Mouse (Mus musculus): ENCODE data around the gene Nrxn2. TPM values are rescaled to one million over a fixed set of nuclear protein-coding genes. Genes with fewer than 3 reads are reported as not detected.

Gene Nrxn2
- polyA plus RNA-seq, 1 experiment from 2014 or later: 1.4 TPM

DNA sequence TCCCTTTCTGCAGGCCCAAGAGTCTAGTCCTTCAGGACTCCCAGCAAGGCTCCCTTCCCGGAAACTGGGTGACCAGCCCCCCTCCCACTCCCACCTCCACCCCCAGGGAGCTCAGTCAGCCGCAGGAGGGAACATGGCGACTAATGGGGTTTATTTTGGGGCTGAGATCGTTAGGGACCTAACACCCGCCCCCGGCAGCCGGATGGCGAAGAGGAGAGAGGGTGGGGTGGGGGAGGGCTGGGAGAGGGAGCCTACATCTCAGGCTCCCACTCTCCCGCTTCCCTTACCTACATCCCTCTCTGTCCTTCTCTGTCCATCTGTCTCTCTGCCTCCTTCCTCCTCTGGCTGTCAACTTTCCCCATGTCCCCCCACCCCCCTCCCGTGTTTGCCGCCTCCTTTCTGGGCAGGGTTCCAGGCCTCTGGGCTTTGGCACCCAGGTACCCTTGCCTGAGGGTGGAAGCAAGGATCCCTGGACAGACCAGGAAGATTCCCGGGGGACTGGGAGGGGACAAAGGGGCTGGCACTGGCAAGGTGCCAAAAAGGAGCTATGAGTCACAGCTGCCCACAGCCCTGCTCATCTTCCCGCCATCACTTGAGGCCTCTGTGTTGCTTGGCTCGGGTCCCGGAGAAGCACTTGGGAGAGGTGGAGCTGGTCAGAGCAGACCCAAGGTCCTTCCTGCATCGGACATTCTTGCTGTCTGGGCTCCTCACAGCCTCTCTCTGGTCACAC lies 85.6 kb downstream of the Nrxn2 start:
- Histone ChIP-seq H3K9me3 (ENCODE audit: control insufficient read depth) (no peaks in the 10 kb centered on the region), H3K27me3 (replicated peaks; ENCODE audit: control insufficient read depth, insufficient read depth, low read length) (peaks cover 69% of the 10 kb centered on the region), H3K27ac (ENCODE audit: low read depth, low read length) (no peak overlapping the region), H3K4me3 (ENCODE audit: low read depth, low read length) (no peak overlapping the region), H3K9ac (ENCODE audit: low read depth, low read length) (no peak overlapping the region), H3K36me3 (ENCODE audit: control insufficient read depth, insufficient read depth) (no peaks in the 10 kb centered on the region), H3K4me1 (replicated peaks; ENCODE audit: control insufficient read depth, insufficient read depth, low read length) (0 out of 2 replicates have a peak, but pooled peaks cover 9% of the 10 kb centered on the region), H3K4me2 (replicated peaks; ENCODE audit: low read depth) (no peak overlapping the region)
- no peak for TF ChIP-seq CTCF (IDR thresholded peaks at IDR 0.05; ENCODE audit: low read depth)
- 30% methylated on average over 16 of the region's 16 CpGs for WGBS
- peak; percentile 12; the same call in 1 of the 2 replicates for ATAC-seq

DNA sequence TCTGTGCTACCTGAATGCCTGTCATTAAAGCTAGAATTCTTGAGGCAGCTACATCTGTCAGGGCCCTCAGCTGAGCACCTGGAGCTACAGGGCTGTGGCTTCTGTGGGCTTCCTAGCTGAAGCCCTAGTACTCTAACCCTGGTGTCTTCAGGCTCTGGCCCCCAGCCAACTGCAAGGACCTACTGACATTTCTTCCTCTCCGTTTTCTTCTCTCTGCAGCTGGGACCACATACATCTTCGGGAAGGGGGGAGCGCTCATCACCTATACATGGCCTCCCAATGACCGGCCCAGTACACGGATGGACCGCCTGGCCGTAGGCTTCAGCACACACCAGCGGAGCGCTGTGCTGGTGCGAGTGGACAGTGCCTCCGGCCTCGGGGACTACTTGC lies 86.1 kb downstream of the Nrxn2 start:
- Histone ChIP-seq H3K27ac (ENCODE audit: low read depth, low read length) (no peak overlapping the region), H3K27me3 (replicated peaks; ENCODE audit: control insufficient read depth, insufficient read depth, low read length) (peaks cover 64% of the 10 kb centered on the region), H3K4me1 (replicated peaks; ENCODE audit: control insufficient read depth, insufficient read depth, low read length) (0 out of 2 replicates have a peak, but pooled peaks cover 9% of the 10 kb centered on the region), H3K36me3 (ENCODE audit: control insufficient read depth, insufficient read depth) (no peaks in the 10 kb centered on the region), H3K4me2 (replicated peaks; ENCODE audit: low read depth) (no peak overlapping the region), H3K9me3 (ENCODE audit: control insufficient read depth) (no peaks in the 10 kb centered on the region), H3K4me3 (ENCODE audit: low read depth, low read length) (no peak overlapping the region), H3K9ac (ENCODE audit: low read depth, low read length) (no peak overlapping the region)
- TF ChIP-seq CTCF (IDR thresholded peaks at IDR 0.05; ENCODE audit: low read depth): no peak
- WGBS: 83% methylated on average over 12 of the region's 12 CpGs
- ATAC-seq: peak; percentile 4; the same call in 1 of the 2 replicates

DNA sequence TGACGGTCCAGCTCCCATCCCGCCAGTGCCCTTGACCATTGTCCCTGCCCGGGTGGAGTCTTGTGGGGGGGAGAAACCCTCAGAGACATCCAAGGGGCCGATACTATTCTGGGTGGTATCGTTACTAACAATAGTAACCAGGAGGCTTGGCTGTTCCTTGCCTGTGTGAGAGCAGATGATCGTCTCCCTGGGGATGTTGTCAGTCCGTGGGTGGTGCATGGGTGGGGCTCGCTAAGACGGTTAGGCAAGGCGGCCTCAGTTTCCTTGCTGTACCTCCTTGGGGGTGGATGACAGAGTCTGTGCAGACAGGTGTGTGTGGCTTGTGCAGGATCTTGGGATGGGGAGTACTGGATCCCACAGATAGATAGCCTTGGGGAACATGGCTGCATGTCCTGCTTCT lies 88.9 kb downstream of the Nrxn2 start:
- H3K27ac ChIP-seq (ENCODE audit: low read depth, low read length): no peak overlapping the region
- H3K4me1 ChIP-seq (replicated peaks; ENCODE audit: control insufficient read depth, insufficient read depth, low read length): 0 out of 2 replicates have a peak, but pooled peaks cover 1% of the 10 kb centered on the region
- no peaks in the 10 kb centered on the region for H3K36me3 ChIP-seq (ENCODE audit: control insufficient read depth, insufficient read depth)
- no peak overlapping the region for H3K4me3 ChIP-seq (ENCODE audit: low read depth, low read length)
- no peak for TF ChIP-seq CTCF (IDR thresholded peaks at IDR 0.05; ENCODE audit: low read depth)
- no peak overlapping the region for H3K9ac ChIP-seq (ENCODE audit: low read depth, low read length)
- WGBS: 36% methylated on average over 10 of the region's 10 CpGs
- H3K27me3 ChIP-seq (replicated peaks; ENCODE audit: control insufficient read depth, insufficient read depth, low read length): peaks cover 40% of the 10 kb centered on the region
- no peaks in the 10 kb centered on the region for H3K9me3 ChIP-seq (ENCODE audit: control insufficient read depth)
- ATAC-seq: no peak
- no peak overlapping the region for H3K4me2 ChIP-seq (replicated peaks; ENCODE audit: low read depth)

DNA sequence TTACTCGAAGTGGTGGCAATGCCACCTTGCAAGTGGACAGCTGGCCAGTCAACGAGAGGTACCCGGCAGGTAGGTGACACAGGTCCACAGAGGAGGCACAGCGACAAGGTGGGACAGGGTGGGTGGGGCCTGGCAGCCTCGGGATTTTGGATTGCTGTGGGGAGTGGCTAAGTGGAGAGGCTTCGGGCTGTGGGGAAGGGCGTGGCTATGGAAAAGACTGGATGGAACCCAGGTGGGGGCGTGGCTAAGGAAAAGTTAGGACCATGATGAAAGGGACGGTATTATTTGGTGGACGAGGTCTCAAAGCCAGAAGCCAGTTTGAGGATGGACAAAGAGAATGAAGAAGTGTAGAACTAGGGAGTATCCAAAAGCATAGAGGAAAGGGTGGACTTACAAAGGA lies 91.3 kb downstream of the Nrxn2 start:
- WGBS: 68% methylated on average over 10 of the region's 10 CpGs
- no peak overlapping the region for H3K27ac ChIP-seq (ENCODE audit: low read depth, low read length)
- H3K9ac ChIP-seq (ENCODE audit: low read depth, low read length): no peak overlapping the region
- H3K4me3 ChIP-seq (ENCODE audit: low read depth, low read length): no peak overlapping the region
- H3K27me3 ChIP-seq (replicated peaks; ENCODE audit: control insufficient read depth, insufficient read depth, low read length): peaks cover 28% of the 10 kb centered on the region
- ATAC-seq: no peak
- H3K4me2 ChIP-seq (replicated peaks; ENCODE audit: low read depth): no peak overlapping the region
- no peak for TF ChIP-seq CTCF (IDR thresholded peaks at IDR 0.05; ENCODE audit: low read depth)
- no peaks in the 10 kb centered on the region for H3K9me3 ChIP-seq (ENCODE audit: control insufficient read depth)
- no peaks in the 10 kb centered on the region for H3K4me1 ChIP-seq (replicated peaks; ENCODE audit: control insufficient read depth, insufficient read depth, low read length)
- no peaks in the 10 kb centered on the region for H3K36me3 ChIP-seq (ENCODE audit: control insufficient read depth, insufficient read depth)

DNA sequence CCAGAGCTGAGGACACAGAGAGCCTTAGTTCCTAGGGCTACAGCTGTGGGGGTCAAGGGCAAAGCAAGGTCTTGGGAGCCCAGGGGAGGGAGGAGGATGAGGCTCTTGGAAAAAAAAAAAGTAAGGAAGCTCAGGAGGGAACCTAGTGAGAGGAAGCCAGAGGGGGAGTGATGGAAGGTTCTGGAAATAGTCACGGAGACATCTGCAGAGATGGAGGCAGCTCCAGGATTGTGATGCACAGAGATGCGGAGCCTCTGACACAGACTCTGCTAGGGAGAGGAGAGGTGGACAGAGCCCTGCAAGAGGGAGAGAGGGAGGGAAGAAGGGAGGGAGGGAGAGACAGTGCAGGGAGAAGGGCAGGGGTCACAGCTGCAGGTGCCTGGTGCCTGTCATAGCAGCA lies 92.0 kb downstream of the Nrxn2 start:
- Histone ChIP-seq H3K9me3 (ENCODE audit: control insufficient read depth) (no peaks in the 10 kb centered on the region), H3K4me1 (replicated peaks; ENCODE audit: control insufficient read depth, insufficient read depth, low read length) (no peaks in the 10 kb centered on the region), H3K9ac (ENCODE audit: low read depth, low read length) (no peak overlapping the region), H3K27me3 (replicated peaks; ENCODE audit: control insufficient read depth, insufficient read depth, low read length) (peaks cover 24% of the 10 kb centered on the region), H3K4me2 (replicated peaks; ENCODE audit: low read depth) (no peak overlapping the region), H3K4me3 (ENCODE audit: low read depth, low read length) (no peak overlapping the region), H3K27ac (ENCODE audit: low read depth, low read length) (no peak overlapping the region), H3K36me3 (ENCODE audit: control insufficient read depth, insufficient read depth) (no peaks in the 10 kb centered on the region)
- TF ChIP-seq CTCF (IDR thresholded peaks at IDR 0.05; ENCODE audit: low read depth): no peak
- WGBS: 72% methylated on average over 2 of the region's 2 CpGs
- ATAC-seq: no peak

DNA sequence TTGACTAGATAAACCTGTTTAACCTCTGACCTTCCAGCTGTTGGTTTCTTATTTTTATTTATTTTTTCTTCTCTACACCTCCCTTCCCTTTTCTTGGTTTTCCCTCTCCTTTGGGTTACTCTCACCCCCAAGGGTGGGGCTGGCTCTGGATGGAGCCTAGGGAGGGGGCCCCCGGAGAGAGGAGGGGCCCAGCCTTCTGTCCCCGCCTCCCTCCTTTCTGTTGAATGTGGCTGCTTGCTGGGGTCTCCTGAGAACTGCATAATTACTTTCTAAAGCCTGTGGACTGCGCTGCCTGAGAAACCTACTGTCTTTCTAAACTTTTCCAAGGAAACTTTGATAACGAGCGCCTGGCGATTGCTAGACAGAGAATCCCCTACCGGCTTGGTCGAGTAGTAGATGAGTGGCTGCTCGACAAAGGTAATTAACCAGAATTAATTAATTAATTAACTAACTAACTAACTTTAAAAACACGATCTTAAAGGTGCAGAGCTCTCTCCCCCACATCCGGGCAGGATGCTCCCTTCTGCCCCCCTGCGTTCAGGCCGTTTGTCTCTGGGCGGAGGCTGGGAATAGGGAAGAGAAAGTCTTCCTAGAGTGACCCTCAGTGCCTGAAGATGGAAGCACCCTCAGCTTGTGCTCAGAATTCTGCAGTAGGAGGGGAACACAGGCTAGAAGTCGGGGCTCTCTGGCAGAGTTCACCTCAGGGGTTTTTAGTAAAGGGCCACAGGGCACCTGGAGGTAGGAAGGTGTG lies 95.0 kb downstream of the Nrxn2 start:
- H3K4me2 ChIP-seq (replicated peaks; ENCODE audit: low read depth): no peak overlapping the region

More for the DNA sequence above, 95.0 kb downstream of the Nrxn2 start:
- Histone ChIP-seq H3K27ac (ENCODE audit: low read depth, low read length) (no peak overlapping the region), H3K9me3 (ENCODE audit: control insufficient read depth) (no peaks in the 10 kb centered on the region), H3K4me1 (replicated peaks; ENCODE audit: control insufficient read depth, insufficient read depth, low read length) (no peaks in the 10 kb centered on the region), H3K9ac (ENCODE audit: low read depth, low read length) (no peak overlapping the region), H3K27me3 (replicated peaks; ENCODE audit: control insufficient read depth, insufficient read depth, low read length) (peaks cover 11% of the 10 kb centered on the region; the same call in 1 of the 2 replicates), H3K4me3 (ENCODE audit: low read depth, low read length) (no peak overlapping the region), H3K36me3 (ENCODE audit: control insufficient read depth, insufficient read depth) (no peaks in the 10 kb centered on the region)
- peak; percentile 28 for TF ChIP-seq CTCF (IDR thresholded peaks at IDR 0.05; ENCODE audit: low read depth)
- no peak for ATAC-seq
- WGBS: 17% methylated on average over 15 of the region's 15 CpGs

Measured in intestine, postnatal 0 days (tissue).